Mouse (Mus musculus) stomach, embryonic 14.5 days (tissue): ENCODE results near the gene Rgs7. TPM values are rescaled to one million over a fixed set of nuclear protein-coding genes. Genes with fewer than 3 reads are reported as not detected.

Source experiments
- ATAC-seq: fragments of 200-750 bp; cut with Nextera tagmentation; 2 replicates; pipeline ENCODE4 v1.8.0; 2017; ENCODE audit warnings: low read depth, moderate TSS enrichment; ENCODE audit not compliant: insufficient number of reproducible peaks, insufficient read depth, low FRiP score
- H3K27ac ChIP-seq: fragments of 300-500 bp; sonication (generic); 2 replicates; pipeline ENCODE4 v1.5.1; 2014; ENCODE audit warnings: mild to moderate bottlenecking, low read length, moderate library complexity, mixed read lengths
- H3K27me3 ChIP-seq: fragments of 300-500 bp; sonication (generic); 2 replicates; pipeline ENCODE4 v1.6.1; 2014; ENCODE audit warnings: low read length, control low read depth, mixed read lengths; ENCODE audit not compliant: control insufficient read depth, insufficient read depth
- H3K36me3 ChIP-seq: fragments of 300-500 bp; sonication (generic); 2 replicates; pipeline ENCODE4 v1.6.1; 2014; ENCODE audit warnings: mild to moderate bottlenecking, control low read depth, low read length, moderate library complexity, mixed read lengths; ENCODE audit not compliant: control insufficient read depth, insufficient read depth
- H3K4me1 ChIP-seq: fragments of 300-500 bp; sonication (generic); 2 replicates; pipeline ENCODE4 v1.6.1; 2014; ENCODE audit warnings: low read length, control low read depth, mixed read lengths; ENCODE audit not compliant: control insufficient read depth, insufficient read depth
- H3K4me2 ChIP-seq: fragments of 300-500 bp; sonication (generic); replicated peaks from 2 replicates; pipeline ENCODE4 v1.6.1; 2014; ENCODE audit warnings: low read depth, low read length, control low read depth
- H3K4me3 ChIP-seq: fragments of 300-500 bp; sonication (generic); 2 replicates; pipeline ENCODE4 v1.5.1; 2014; ENCODE audit warnings: low read depth, low read length, control low read depth
- H3K9ac ChIP-seq: fragments of 300-500 bp; sonication (generic); replicated peaks from 2 replicates; pipeline ENCODE4 v1.6.1; 2014; ENCODE audit warnings: low read depth, mild to moderate bottlenecking, control low read depth, low read length, moderate library complexity, mixed read lengths
- H3K9me3 ChIP-seq: fragments of 300-500 bp; sonication (generic); 2 replicates; pipeline ENCODE4 v1.6.1; 2016; ENCODE audit warnings: low read depth, low read length, control low read depth; ENCODE audit not compliant: control insufficient read depth
- WGBS: fragments of 180-500 bp; shearing (Covaris S2); extraction: QIAGEN DNeasy Blood & Tissue Kit; methylation state at CpG from one replicate; pipeline ENCODE4 v1.1.7; 2014; 5-methylcytosine and 5-hydroxymethylcytosine counted together
- polyA plus RNA-seq: library from polyadenylated mRNA; unstranded; fragments of >200 nt; fragmentation: Nextera tagmentation; extraction: Ambion mirVana; gene quantifications from 2 replicates; pipeline ENCODE4 v1.2.1, GENCODE M21; 2014

Rgs7 gene
- polyA plus RNA-seq, 1 experiment from 2014 or later = 2.1 TPM

- WGBS = 55% methylated on average over 6 of the region's 6 CpGs
- Histone ChIP-seq H3K4me1 (peaks cover 4% of the 10 kb centered on the region; the same call in 1 of the 2 replicates), H3K4me3 (no peak overlapping the region), H3K27me3 (no peaks in the 10 kb centered on the region), H3K27ac (no peak overlapping the region), H3K9me3 (no peaks in the 10 kb centered on the region), H3K4me2 (no peak overlapping the region), H3K9ac (no peak overlapping the region), H3K36me3 (no peaks in the 10 kb centered on the region)
- no peak for ATAC-seq
Measured at GRCm38 (mm10) chr1:175032015-175032414, 460.3 kb downstream of the Rgs7 start.

- Histone ChIP-seq H3K4me3 (no peak overlapping the region), H3K9ac (no peak overlapping the region), H3K27me3 (no peaks in the 10 kb centered on the region), H3K36me3 (no peaks in the 10 kb centered on the region), H3K4me1 (peaks cover 15% of the 10 kb centered on the region; the same call in 1 of the 2 replicates), H3K27ac (no peak overlapping the region), H3K4me2 (no peak overlapping the region), H3K9me3 (no peaks in the 10 kb centered on the region)
- ATAC-seq = peak; percentile 62; the same call in 1 of the 2 replicates
- 13% methylated on average over 9 of the region's 9 CpGs for WGBS
Measured at GRCm38 (mm10) chr1:175028716-175029204, 463.5 kb downstream of the Rgs7 start.

- Histone ChIP-seq H3K4me2 (no peak overlapping the region), H3K4me1 (peaks cover 15% of the 10 kb centered on the region; the same call in 1 of the 2 replicates), H3K27me3 (no peaks in the 10 kb centered on the region), H3K36me3 (no peaks in the 10 kb centered on the region), H3K9me3 (no peaks in the 10 kb centered on the region), H3K4me3 (no peak overlapping the region), H3K9ac (no peak overlapping the region), H3K27ac (no peak overlapping the region)
- 6% methylated on average over 4 of the region's 4 CpGs for WGBS
- 0 out of 2 replicates have a peak, but pooled peaks have one; percentile 34 for ATAC-seq
Measured at GRCm38 (mm10) chr1:175028267-175028666, 464.0 kb downstream of the Rgs7 start.

GRCm38 (mm10) chr1:175025781-175026309, 466.5 kb downstream of the Rgs7 start:
- Histone ChIP-seq H3K27me3 (no peaks in the 10 kb centered on the region), H3K4me3 (no peak overlapping the region), H3K4me1 (peaks cover 15% of the 10 kb centered on the region; the same call in 1 of the 2 replicates), H3K9ac (no peak overlapping the region), H3K4me2 (peak overlapping the region; percentile 10; the same call in 1 of the 2 replicates), H3K9me3 (no peaks in the 10 kb centered on the region), H3K27ac (peak overlapping the region; percentile 27; the same call in 1 of the 2 replicates), H3K36me3 (no peaks in the 10 kb centered on the region)
- 46% methylated on average over 7 of the region's 7 CpGs for WGBS
- no peak for ATAC-seq

GRCm38 (mm10) chr1:175024136-175024535, 468.2 kb downstream of the Rgs7 start:
- Histone ChIP-seq H3K4me2 (no peak overlapping the region), H3K27ac (no peak overlapping the region), H3K9ac (no peak overlapping the region), H3K36me3 (no peaks in the 10 kb centered on the region), H3K27me3 (no peaks in the 10 kb centered on the region), H3K4me1 (peaks cover 15% of the 10 kb centered on the region; the same call in 1 of the 2 replicates), H3K9me3 (no peaks in the 10 kb centered on the region), H3K4me3 (no peak overlapping the region)
- 68% methylated on average over 1 of the region's 1 CpGs for WGBS
- no peak for ATAC-seq

Other genes with a start within 250 kb of the Rgs7 start
- gene Kmo, start 127.9 kb upstream of the Rgs7 start, polyA plus RNA-seq = 0.16 and 0.56 TPM in 2 replicates
- 139 and 147 TPM in 2 replicates for gene Fh1, start 133.1 kb upstream of the Rgs7 start, polyA plus RNA-seq
- gene Opn3, start 200.3 kb upstream of the Rgs7 start, polyA plus RNA-seq = 7.4 and 12.6 TPM in 2 replicates
- gene Chml, start 200.4 kb upstream of the Rgs7 start, polyA plus RNA-seq = 5.3 and 5.8 TPM in 2 replicates
- gene Wdr64, start 206.1 kb upstream of the Rgs7 start, polyA plus RNA-seq = not detected in 2 replicates